Mouse (Mus musculus) neural tube, embryonic 15.5 days (tissue): ENCODE measurements around the gene Gm20422. TPM values are rescaled to one million over a fixed set of nuclear protein-coding genes. Genes with fewer than 3 reads are reported as not detected.

Experiments
- ATAC-seq: fragments of 200-750 bp; cut with Nextera tagmentation; 2 replicates; pipeline ENCODE4 v1.8.0; 2017; ENCODE audit warnings: mild to moderate bottlenecking, moderate TSS enrichment, moderate library complexity; ENCODE audit not compliant: low FRiP score
- H3K27ac ChIP-seq: fragments of 300-500 bp; sonication (generic); replicated peaks from 2 replicates; pipeline ENCODE4 v1.5.1; 2015; ENCODE audit warnings: mild to moderate bottlenecking, inconsistent platforms
- H3K27me3 ChIP-seq: fragments of 300-500 bp; sonication (generic); replicated peaks from 2 replicates; pipeline ENCODE4 v1.6.1; 2015; ENCODE audit warnings: inconsistent platforms
- H3K36me3 ChIP-seq: fragments of 300-500 bp; sonication (generic); 2 replicates; pipeline ENCODE4 v1.6.1; 2015; ENCODE audit warnings: inconsistent platforms
- H3K4me1 ChIP-seq: fragments of 300-500 bp; sonication (generic); 2 replicates; pipeline ENCODE4 v1.6.1; 2015; ENCODE audit warnings: inconsistent platforms
- H3K4me2 ChIP-seq: fragments of 300-500 bp; sonication (generic); 2 replicates; pipeline ENCODE4 v1.6.1; 2015; ENCODE audit warnings: inconsistent platforms, mild to moderate bottlenecking, moderate library complexity
- H3K4me3 ChIP-seq: fragments of 300-500 bp; sonication (generic); replicated peaks from 2 replicates; pipeline ENCODE4 v1.5.1; 2015; ENCODE audit warnings: mild to moderate bottlenecking, inconsistent platforms
- H3K9ac ChIP-seq: fragments of 300-500 bp; sonication (generic); replicated peaks from 2 replicates; pipeline ENCODE4 v1.6.1; 2015; ENCODE audit warnings: mild to moderate bottlenecking, inconsistent platforms
- H3K9me3 ChIP-seq: fragments of 300-500 bp; sonication (generic); replicated peaks from 2 replicates; pipeline ENCODE4 v1.6.1; 2016; ENCODE audit warnings: inconsistent platforms
- WGBS: fragments of 180-500 bp; shearing (Covaris S2); methylation state at CpG from one replicate; pipeline ENCODE4 v1.1.7; 2015; ENCODE audit warnings: mixed read lengths; 5-methylcytosine and 5-hydroxymethylcytosine counted together
- polyA plus RNA-seq: library from polyadenylated mRNA; unstranded; fragments of >200 nt; fragmentation: Nextera tagmentation; extraction: Ambion mirVana; gene quantifications from 2 replicates; pipeline ENCODE4 v1.2.1, GENCODE M21; 2015

Gm20422 gene
- polyA plus RNA-seq, 1 experiment from 2014 or later, result not detected

- Histone ChIP-seq H3K9me3 (no peaks in the 10 kb centered on the region), H3K27me3 (no peaks in the 10 kb centered on the region), H3K9ac (no peak overlapping the region), H3K4me2 (no peak overlapping the region), H3K27ac (no peak overlapping the region), H3K4me1 (peaks cover 17% of the 10 kb centered on the region), H3K36me3 (peaks cover 75% of the 10 kb centered on the region), H3K4me3 (no peak overlapping the region)
- 95% methylated on average over 9 of the region's 10 CpGs for whole genome bisulfite sequencing
- ATAC-seq, result no peak
Measured at GRCm38 (mm10) chr8:69805086-69805485, 30.4 kb upstream of the Gm20422 start.

DNA sequence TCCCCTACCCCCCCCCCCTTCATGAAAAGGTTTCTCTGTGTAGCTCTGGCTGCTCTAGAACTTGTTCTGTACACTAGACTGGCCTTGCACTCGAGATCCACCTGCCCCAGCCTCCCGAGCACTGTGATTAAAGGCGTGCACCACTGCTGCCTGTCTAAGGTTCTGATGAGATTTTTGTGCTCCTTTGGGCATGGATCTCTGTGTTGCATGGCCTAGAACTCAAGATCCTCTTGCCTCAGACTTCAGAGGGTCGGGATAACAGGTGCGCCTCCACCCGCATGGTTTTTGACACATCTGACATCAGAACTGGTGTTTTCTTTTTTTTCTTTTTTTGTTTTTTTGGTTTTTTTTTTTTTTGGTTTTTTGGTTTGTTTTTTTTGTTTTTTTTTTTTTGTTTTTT is 29.9 kb upstream of the Gm20422 start:
- Histone ChIP-seq H3K9me3 (no peaks in the 10 kb centered on the region), H3K36me3 (peaks cover 80% of the 10 kb centered on the region), H3K27ac (no peak overlapping the region), H3K4me3 (no peak overlapping the region), H3K27me3 (no peaks in the 10 kb centered on the region), H3K4me2 (no peak overlapping the region), H3K9ac (no peak overlapping the region), H3K4me1 (peaks cover 11% of the 10 kb centered on the region)
- no peak for ATAC-seq
- WGBS, result 95% methylated on average over 6 of the region's 6 CpGs

DNA sequence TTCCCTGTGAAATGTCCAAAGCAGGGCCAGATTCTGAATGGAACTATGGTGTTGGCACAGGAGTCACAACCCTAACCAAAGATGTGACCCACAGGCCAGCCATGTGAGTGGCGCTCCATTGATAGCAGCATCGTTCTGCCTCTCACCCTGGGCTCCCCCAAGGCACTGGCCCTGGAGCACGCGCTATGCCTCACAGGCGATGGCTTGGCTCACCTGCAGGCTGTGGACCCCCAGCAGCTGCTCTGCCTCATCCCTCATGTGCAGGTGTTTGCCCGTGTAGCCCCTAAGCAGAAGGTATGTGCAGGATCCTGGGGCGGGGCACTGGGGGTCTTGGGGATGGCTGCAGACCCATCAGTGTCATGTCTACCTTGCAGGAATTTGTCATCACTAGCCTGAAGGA is 28.7 kb upstream of the Gm20422 start:
- H3K4me2 ChIP-seq, result no peak overlapping the region
- peaks cover 5% of the 10 kb centered on the region for H3K4me1 ChIP-seq
- no peak overlapping the region for H3K4me3 ChIP-seq
- no peak for ATAC-seq
- H3K27me3 ChIP-seq, result no peaks in the 10 kb centered on the region
- no peaks in the 10 kb centered on the region for H3K9me3 ChIP-seq
- 94% methylated on average over 7 of the region's 7 CpGs for WGBS
- H3K36me3 ChIP-seq, result peaks cover 92% of the 10 kb centered on the region
- no peak overlapping the region for H3K9ac ChIP-seq
- no peak overlapping the region for H3K27ac ChIP-seq

DNA sequence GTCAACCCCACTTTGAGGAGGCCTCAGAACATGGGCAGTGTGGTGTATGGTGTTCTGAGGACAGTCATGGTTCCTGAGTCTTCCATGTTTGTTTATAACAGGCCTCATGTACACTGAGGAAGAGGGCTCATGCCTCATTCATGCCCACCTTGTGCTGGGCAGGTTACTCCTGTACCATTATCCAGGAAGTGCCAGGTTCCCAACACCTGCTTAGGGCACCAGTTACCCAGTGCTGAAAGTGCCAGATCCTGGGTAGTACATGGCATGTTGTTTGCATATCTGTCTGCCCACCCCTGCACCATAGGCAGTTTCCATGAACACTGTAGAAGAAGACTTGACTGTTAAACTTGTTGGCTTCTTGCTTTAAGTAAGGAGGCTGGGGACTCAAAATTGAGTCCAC is 27.5 kb upstream of the Gm20422 start:
- no peak overlapping the region for H3K27ac ChIP-seq
- H3K9me3 ChIP-seq, result no peaks in the 10 kb centered on the region
- no peak overlapping the region for H3K4me2 ChIP-seq
- peaks cover 97% of the 10 kb centered on the region for H3K36me3 ChIP-seq
- ATAC-seq, result no peak
- H3K27me3 ChIP-seq, result no peaks in the 10 kb centered on the region
- no peak overlapping the region for H3K4me3 ChIP-seq
- H3K9ac ChIP-seq, result no peak overlapping the region
- H3K4me1 ChIP-seq, result no peaks in the 10 kb centered on the region

DNA sequence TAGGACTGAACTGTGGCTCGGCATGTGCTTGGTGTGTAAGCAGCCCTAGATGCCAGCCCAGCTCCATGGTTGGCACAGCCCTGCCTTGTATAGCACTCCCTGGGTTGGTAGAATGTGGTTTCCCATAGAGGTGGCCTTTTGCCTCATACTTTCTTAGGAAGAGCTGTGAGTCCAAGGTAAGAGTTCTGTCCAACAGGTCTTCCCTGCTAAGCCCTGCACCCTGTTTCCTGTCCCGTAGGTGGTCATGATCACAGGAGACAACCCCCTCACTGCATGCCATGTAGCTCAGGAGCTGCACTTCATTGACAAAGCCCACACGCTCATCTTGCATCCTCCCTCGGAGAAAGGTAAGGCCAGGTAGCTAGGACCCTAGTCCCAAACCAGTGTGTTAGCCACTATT is 27.1 kb upstream of the Gm20422 start:
- H3K4me3 ChIP-seq, result no peak overlapping the region
- no peak overlapping the region for H3K9ac ChIP-seq
- H3K27ac ChIP-seq, result no peak overlapping the region
- no peaks in the 10 kb centered on the region for H3K27me3 ChIP-seq
- WGBS, result 97% methylated on average over 4 of the region's 4 CpGs
- no peak overlapping the region for H3K4me2 ChIP-seq
- no peaks in the 10 kb centered on the region for H3K9me3 ChIP-seq
- no peak for ATAC-seq
- peaks cover 97% of the 10 kb centered on the region for H3K36me3 ChIP-seq
- H3K4me1 ChIP-seq, result no peaks in the 10 kb centered on the region

GRCm38 (mm10) chr8:69799946-69800345 is 25.3 kb upstream of the Gm20422 start:
- WGBS, result 96% methylated on average over 5 of the region's 5 CpGs
- Histone ChIP-seq H3K27ac (no peak overlapping the region), H3K9me3 (no peaks in the 10 kb centered on the region), H3K9ac (no peak overlapping the region), H3K4me3 (no peak overlapping the region), H3K27me3 (no peaks in the 10 kb centered on the region), H3K4me1 (no peaks in the 10 kb centered on the region), H3K4me2 (no peak overlapping the region), H3K36me3 (peaks cover 97% of the 10 kb centered on the region)
- ATAC-seq, result no peak

DNA sequence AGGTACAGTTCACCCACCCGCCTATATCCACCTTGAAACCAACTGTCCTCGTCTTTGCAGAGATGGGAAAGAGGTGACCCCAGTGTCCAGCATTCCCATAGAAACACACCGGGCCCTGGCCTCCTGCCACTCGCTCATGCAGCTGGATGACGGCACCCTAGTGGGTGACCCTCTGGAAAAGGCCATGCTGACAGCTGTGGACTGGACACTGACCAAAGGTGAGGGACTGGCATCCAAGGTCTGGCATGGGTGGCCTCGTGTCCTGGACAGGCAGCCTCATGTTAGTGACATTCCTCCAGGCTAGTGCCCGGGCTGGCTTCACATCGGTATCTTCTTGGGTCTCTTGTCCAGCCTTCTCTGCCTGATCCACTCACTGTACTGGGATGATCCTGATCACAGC is 24.6 kb upstream of the Gm20422 start:
- Histone ChIP-seq H3K9ac (no peak overlapping the region), H3K4me3 (no peak overlapping the region), H3K4me1 (no peaks in the 10 kb centered on the region), H3K27ac (no peak overlapping the region), H3K36me3 (peaks cover 99% of the 10 kb centered on the region), H3K27me3 (no peaks in the 10 kb centered on the region), H3K9me3 (no peaks in the 10 kb centered on the region), H3K4me2 (no peak overlapping the region)
- WGBS, result 93% methylated on average over 8 of the region's 8 CpGs
- ATAC-seq, result no peak

DNA sequence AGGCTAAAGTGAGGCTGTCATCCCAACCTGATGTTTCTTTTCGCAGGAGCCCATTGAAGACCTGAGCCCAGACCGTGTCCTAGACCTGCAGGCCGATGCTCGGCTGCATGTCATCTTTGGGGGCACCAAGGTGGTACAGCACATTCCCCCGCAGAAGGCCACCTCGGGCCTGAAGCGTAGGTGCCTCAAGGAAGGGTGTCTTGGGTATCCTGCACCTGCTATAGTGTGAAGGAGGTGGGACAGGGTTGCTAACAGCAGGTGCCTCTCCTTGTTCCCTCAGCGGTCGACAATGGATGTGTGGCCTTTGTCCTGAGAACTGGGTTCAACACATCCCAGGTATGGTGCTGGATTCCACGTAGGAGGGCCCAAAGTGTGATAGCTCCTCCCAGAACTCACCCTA is 23.0 kb upstream of the Gm20422 start:
- 97% methylated on average over 10 of the region's 10 CpGs for WGBS
- ATAC-seq, result no peak

DNA sequence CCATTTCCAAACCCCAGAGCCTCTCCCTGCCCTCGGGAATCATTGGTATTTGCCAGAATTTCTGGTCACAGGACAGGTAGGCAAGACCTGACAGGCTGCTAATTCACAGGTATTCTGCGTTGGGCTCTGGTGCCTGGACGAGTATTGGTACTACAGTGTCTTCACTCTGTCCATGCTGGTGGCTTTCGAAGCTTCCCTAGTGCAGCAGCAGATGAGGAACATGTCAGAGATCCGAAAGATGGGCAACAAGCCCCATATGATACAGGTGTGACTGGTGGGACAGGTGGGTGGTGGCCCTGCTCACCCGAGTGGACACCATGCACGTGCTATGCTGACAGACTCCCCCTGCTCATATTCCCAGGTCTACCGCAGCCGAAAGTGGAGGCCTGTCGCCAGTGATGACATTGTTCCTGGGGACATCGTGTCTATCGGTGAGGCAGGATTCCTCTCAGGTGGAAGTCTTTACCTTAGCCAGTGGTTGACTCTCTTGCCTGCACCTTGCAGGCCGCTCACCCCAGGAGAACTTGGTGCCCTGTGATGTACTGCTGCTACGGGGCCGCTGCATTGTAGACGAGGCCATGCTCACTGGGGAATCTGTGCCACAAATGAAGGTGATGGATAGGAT is 22.1 kb upstream of the Gm20422 start:
- H3K4me1 ChIP-seq, result peaks cover 23% of the 10 kb centered on the region
- H3K4me2 ChIP-seq, result no peak overlapping the region
- ATAC-seq, result no peak
- H3K4me3 ChIP-seq, result no peak overlapping the region
- H3K27ac ChIP-seq, result no peak overlapping the region
- H3K9ac ChIP-seq, result no peak overlapping the region
- H3K9me3 ChIP-seq, result no peaks in the 10 kb centered on the region
- peaks cover 88% of the 10 kb centered on the region for H3K36me3 ChIP-seq
- no peaks in the 10 kb centered on the region for H3K27me3 ChIP-seq
- 98% methylated on average over 16 of the region's 16 CpGs for WGBS

More for the DNA sequence above, 23.0 kb upstream of the Gm20422 start:
- Histone ChIP-seq H3K4me3 (no peak overlapping the region), H3K27me3 (no peaks in the 10 kb centered on the region), H3K4me1 (peaks cover 15% of the 10 kb centered on the region), H3K9me3 (no peaks in the 10 kb centered on the region), H3K36me3 (peaks cover 96% of the 10 kb centered on the region), H3K9ac (no peak overlapping the region), H3K4me2 (no peak overlapping the region), H3K27ac (no peak overlapping the region)

DNA sequence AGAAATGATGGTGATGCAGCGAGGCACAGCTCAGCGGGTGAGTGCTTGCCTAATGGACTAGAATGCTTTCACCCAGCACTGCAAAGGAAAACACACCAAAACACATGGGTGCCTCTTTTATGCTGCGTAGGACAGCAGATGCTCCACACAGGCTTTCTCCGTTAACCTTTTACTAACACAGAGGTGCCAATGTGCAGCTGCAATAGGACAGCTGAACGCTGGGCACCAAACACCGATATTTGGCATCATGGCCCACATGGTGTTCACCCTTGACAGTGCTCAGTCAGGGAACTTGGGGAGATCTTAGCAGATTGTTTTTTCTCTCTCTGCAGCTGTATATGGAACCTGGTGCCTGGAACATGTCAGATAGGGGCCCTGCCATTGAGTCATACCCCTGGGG is 20.2 kb upstream of the Gm20422 start:
- 95% methylated on average over 6 of the region's 6 CpGs for WGBS
- H3K4me2 ChIP-seq, result no peak overlapping the region
- no peak overlapping the region for H3K4me3 ChIP-seq
- H3K9ac ChIP-seq, result no peak overlapping the region
- H3K4me1 ChIP-seq, result peaks cover 32% of the 10 kb centered on the region
- no peaks in the 10 kb centered on the region for H3K9me3 ChIP-seq
- no peaks in the 10 kb centered on the region for H3K27me3 ChIP-seq
- H3K27ac ChIP-seq, result no peak overlapping the region
- no peak for ATAC-seq
- H3K36me3 ChIP-seq, result peaks cover 70% of the 10 kb centered on the region

DNA sequence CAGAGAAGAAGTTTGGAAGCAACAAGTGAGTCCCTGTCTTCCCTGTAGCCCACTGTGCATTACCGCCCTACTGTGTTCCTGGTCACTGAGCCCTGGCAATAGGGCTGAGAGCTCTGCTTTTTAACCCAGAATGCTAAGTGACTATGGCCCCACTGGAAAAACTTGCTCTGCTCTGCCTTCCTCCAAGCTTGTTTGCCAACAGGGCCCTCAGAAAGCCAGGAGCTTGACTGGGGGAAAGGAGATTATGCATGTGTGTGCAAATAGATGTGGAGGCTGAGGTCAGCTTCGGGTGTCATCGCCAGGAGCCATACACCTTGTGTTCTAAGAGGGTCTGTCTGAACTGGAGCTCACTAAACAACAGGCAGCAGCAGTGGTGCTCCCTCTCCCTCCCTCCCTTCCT is 19.4 kb upstream of the Gm20422 start:
- WGBS, result 97% methylated on average over 3 of the region's 3 CpGs
- H3K4me3 ChIP-seq, result no peak overlapping the region
- peaks cover 36% of the 10 kb centered on the region for H3K4me1 ChIP-seq
- H3K9ac ChIP-seq, result no peak overlapping the region
- H3K4me2 ChIP-seq, result no peak overlapping the region
- ATAC-seq, result no peak
- no peak overlapping the region for H3K27ac ChIP-seq
- H3K9me3 ChIP-seq, result no peaks in the 10 kb centered on the region
- no peaks in the 10 kb centered on the region for H3K27me3 ChIP-seq
- H3K36me3 ChIP-seq, result peaks cover 62% of the 10 kb centered on the region

DNA sequence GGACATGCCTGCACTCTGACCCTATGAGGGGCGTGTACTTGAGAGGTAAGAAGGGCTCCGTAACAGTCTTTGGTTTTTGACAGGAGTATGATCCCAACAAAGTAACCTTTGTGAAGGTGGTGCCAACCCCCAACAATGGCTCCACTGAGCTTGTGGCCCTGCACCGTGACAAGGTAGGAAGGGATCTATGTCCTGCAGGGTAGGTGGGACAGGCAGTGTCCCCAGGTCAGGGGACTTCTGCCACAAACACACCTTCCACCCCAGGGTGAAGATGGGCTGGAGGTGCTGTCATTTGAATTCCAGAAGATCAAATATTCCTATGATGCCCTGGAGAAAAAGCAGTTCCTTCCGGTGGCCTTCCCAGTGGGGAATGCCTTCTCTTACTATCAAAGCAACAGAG is 19.0 kb upstream of the Gm20422 start:
- no peak for ATAC-seq
- Histone ChIP-seq H3K27me3 (no peaks in the 10 kb centered on the region), H3K4me2 (no peak overlapping the region), H3K9me3 (no peaks in the 10 kb centered on the region), H3K4me3 (no peak overlapping the region), H3K27ac (no peak overlapping the region), H3K36me3 (peaks cover 58% of the 10 kb centered on the region), H3K9ac (no peak overlapping the region), H3K4me1 (peaks cover 36% of the 10 kb centered on the region)
- WGBS, result 94% methylated on average over 4 of the region's 4 CpGs
